Mouse (Mus musculus): Measurements from ENCODE around the gene Krt7. TPM values are rescaled to one million over a fixed set of nuclear protein-coding genes. Genes with fewer than 3 reads are reported as not detected.

Krt7 gene
- polyA plus RNA-seq, 1 experiment from 2014 or later = 0.12 TPM

DNA sequence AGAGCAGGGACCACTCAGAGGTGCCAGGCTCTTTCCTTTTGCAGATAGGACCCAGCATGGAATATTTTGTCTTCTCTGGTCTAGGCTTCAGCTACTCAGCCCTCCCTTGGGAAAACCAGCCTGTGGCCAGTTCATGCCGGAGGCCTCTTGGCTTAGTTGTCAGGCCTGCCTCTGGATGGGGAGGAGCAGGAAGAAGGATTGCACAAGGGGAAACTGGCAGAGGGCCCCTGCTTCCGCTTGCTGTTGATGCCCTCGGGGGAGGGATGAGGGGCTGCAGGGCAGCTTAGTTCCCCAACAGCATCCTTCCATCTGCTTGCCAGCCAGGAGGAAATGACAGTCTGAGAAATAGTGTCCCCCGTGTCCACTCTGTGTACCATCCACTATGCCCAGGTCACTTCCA is 36.0 kb upstream of the Krt7 start:
- no peaks in the 10 kb centered on the region for H3K36me3 ChIP-seq (ENCODE audit: control insufficient read depth, insufficient read depth, low read length)
- H3K27ac ChIP-seq (replicated peaks; ENCODE audit: low read depth, low read length) = no peak overlapping the region
- WGBS = 72% methylated on average over 4 of the region's 4 CpGs
- H3K4me3 ChIP-seq (replicated peaks; ENCODE audit: low read depth, low read length) = no peak overlapping the region
- H3K4me1 ChIP-seq (ENCODE audit: control insufficient read depth, insufficient read depth, low read length) = no peaks in the 10 kb centered on the region
- no peaks in the 10 kb centered on the region for H3K9me3 ChIP-seq (ENCODE audit: control insufficient read depth, low read length)
- no peak overlapping the region for H3K9ac ChIP-seq (replicated peaks; ENCODE audit: low read length)
- DNase-seq (no peak), ATAC-seq (ENCODE audit: low FRiP score, low TSS enrichment) (no peak)
- H3K4me2 ChIP-seq (ENCODE audit: low read length) = no peak overlapping the region
- H3K27me3 ChIP-seq (ENCODE audit: control insufficient read depth, insufficient read depth, low read length) = no peaks in the 10 kb centered on the region

DNA sequence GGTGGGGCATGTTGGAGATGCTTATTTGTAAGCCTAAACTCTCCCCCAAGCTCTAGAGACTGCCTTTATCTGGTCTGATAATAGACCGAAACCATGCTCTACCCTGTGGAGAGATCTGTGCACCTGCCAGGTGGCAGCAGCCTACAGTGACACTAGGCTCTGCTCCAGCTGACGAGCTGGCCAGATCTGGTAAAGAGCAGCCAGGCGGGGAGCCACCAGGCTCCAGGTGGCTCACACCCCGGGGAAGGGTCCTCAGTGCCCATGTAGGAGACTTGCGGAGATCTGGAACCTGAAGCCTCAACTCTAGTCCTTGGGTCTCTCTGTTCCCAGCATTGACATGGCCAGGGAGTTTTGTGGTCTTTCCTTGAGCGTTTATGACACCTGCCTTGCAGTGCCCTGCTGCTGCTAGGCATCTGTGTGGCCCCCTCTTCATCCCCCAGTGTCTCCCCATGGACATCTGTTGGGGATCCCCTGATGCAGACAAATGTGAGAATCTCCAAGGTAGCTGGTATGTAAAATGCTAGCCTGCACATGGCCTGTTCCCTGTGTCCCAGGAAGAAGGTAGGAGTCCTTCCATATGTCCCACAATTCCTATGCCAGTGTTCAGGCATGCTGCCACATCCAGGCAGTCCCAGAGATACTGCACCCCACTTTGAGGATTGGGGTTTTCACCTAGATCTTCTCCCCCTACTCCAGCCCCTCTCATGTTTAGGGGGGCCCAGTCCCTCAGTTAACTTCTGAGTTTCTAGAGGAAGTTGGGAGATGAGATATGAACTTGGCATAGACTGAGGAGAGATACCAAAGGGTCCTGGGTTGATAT is 34.7 kb upstream of the Krt7 start:
- Histone ChIP-seq H3K4me3 (replicated peaks; ENCODE audit: low read depth, low read length) (no peak overlapping the region), H3K36me3 (ENCODE audit: control insufficient read depth, insufficient read depth, low read length) (no peaks in the 10 kb centered on the region), H3K9me3 (ENCODE audit: control insufficient read depth, low read length) (no peaks in the 10 kb centered on the region), H3K27ac (replicated peaks; ENCODE audit: low read depth, low read length) (no peak overlapping the region), H3K27me3 (ENCODE audit: control insufficient read depth, insufficient read depth, low read length) (no peaks in the 10 kb centered on the region), H3K9ac (replicated peaks; ENCODE audit: low read length) (no peak overlapping the region), H3K4me2 (ENCODE audit: low read length) (no peak overlapping the region), H3K4me1 (ENCODE audit: control insufficient read depth, insufficient read depth, low read length) (no peaks in the 10 kb centered on the region)
- no peak for DNase-seq
- ATAC-seq (ENCODE audit: low FRiP score, low TSS enrichment) = no peak
- WGBS = 66% methylated on average over 6 of the region's 6 CpGs

DNA sequence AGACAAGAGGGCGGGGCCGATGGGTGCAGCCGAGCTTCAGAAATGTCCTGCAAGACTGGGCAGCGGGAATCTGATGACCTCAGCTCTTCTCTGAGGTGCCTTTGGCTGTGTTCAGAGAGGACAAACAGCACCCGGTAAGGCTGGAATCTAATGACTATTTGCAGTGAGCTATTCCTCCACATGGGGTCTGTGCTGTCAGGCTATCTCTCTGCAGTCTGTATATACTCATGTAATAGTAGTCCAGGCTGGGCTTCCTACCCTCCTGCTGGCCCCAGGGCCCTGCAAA is 34.1 kb upstream of the Krt7 start:
- Histone ChIP-seq H3K9me3 (ENCODE audit: control insufficient read depth, low read length) (no peaks in the 10 kb centered on the region), H3K36me3 (ENCODE audit: control insufficient read depth, insufficient read depth, low read length) (no peaks in the 10 kb centered on the region), H3K9ac (replicated peaks; ENCODE audit: low read length) (no peak overlapping the region), H3K4me1 (ENCODE audit: control insufficient read depth, insufficient read depth, low read length) (no peaks in the 10 kb centered on the region), H3K4me2 (ENCODE audit: low read length) (no peak overlapping the region), H3K27ac (replicated peaks; ENCODE audit: low read depth, low read length) (no peak overlapping the region), H3K4me3 (replicated peaks; ENCODE audit: low read depth, low read length) (no peak overlapping the region), H3K27me3 (ENCODE audit: control insufficient read depth, insufficient read depth, low read length) (no peaks in the 10 kb centered on the region)
- 61% methylated on average over 5 of the region's 5 CpGs for WGBS
- no peak for DNase-seq
- no peak for ATAC-seq (ENCODE audit: low FRiP score, low TSS enrichment)

DNA sequence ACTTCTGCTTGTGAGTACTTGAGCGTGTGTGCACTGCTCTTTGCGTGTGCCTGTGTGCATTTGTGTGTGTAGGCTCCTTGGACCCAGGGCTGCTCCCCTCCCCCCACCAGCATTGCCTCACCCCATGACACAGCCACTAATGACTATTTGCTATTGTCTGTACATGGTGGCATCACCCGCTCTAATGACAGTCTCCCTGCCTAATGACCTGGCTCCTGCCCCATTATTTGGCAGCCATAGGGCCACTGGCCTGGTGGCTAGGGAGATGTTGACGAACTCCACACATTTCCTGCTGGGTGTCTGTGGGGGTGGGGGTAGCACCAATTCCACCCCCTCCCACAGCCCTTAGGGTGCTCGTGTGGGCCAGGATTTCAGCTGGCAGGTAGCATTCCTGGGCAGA is 32.2 kb upstream of the Krt7 start:
- H3K4me2 ChIP-seq (ENCODE audit: low read length) = no peak overlapping the region
- ATAC-seq (ENCODE audit: low FRiP score, low TSS enrichment) = no peak
- WGBS = 75% methylated on average over 5 of the region's 5 CpGs

DNA sequence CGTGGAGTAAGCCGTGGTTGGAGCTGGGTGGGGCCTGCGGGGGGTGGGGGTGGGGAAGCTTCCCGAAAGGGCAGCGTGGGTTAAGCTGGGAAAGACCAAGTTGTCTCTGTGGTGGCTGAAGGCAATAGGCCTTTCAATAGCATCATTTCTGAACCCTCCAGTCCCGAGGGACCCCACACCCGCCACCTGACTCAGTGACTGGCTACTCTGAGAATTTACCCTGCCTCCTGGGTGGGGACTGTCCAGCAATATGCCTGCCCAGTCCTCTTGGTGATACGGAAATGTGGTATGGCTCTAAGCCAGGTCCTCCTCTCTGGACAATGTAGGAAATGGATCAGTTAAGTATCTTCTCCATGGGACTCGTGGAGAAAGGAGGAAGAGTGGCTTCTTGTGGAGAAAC is 29.1 kb upstream of the Krt7 start:
- DNase-seq (no peak), ATAC-seq (ENCODE audit: low FRiP score, low TSS enrichment) (no peak)
- Histone ChIP-seq H3K27me3 (ENCODE audit: control insufficient read depth, insufficient read depth, low read length) (no peaks in the 10 kb centered on the region), H3K4me3 (replicated peaks; ENCODE audit: low read depth, low read length) (no peak overlapping the region), H3K4me2 (ENCODE audit: low read length) (no peak overlapping the region), H3K9me3 (ENCODE audit: control insufficient read depth, low read length) (no peaks in the 10 kb centered on the region), H3K36me3 (ENCODE audit: control insufficient read depth, insufficient read depth, low read length) (no peaks in the 10 kb centered on the region), H3K27ac (replicated peaks; ENCODE audit: low read depth, low read length) (no peak overlapping the region), H3K9ac (replicated peaks; ENCODE audit: low read length) (no peak overlapping the region), H3K4me1 (ENCODE audit: control insufficient read depth, insufficient read depth, low read length) (no peaks in the 10 kb centered on the region)
- 63% methylated on average over 9 of the region's 9 CpGs for WGBS

More for the DNA sequence above, 32.2 kb upstream of the Krt7 start:
- H3K4me1 ChIP-seq (ENCODE audit: control insufficient read depth, insufficient read depth, low read length) = no peaks in the 10 kb centered on the region
- DNase-seq = no peak
- H3K9me3 ChIP-seq (ENCODE audit: control insufficient read depth, low read length) = no peaks in the 10 kb centered on the region
- no peak overlapping the region for H3K9ac ChIP-seq (replicated peaks; ENCODE audit: low read length)
- no peaks in the 10 kb centered on the region for H3K27me3 ChIP-seq (ENCODE audit: control insufficient read depth, insufficient read depth, low read length)
- H3K4me3 ChIP-seq (replicated peaks; ENCODE audit: low read depth, low read length) = no peak overlapping the region
- H3K36me3 ChIP-seq (ENCODE audit: control insufficient read depth, insufficient read depth, low read length) = no peaks in the 10 kb centered on the region
- no peak overlapping the region for H3K27ac ChIP-seq (replicated peaks; ENCODE audit: low read depth, low read length)

DNA sequence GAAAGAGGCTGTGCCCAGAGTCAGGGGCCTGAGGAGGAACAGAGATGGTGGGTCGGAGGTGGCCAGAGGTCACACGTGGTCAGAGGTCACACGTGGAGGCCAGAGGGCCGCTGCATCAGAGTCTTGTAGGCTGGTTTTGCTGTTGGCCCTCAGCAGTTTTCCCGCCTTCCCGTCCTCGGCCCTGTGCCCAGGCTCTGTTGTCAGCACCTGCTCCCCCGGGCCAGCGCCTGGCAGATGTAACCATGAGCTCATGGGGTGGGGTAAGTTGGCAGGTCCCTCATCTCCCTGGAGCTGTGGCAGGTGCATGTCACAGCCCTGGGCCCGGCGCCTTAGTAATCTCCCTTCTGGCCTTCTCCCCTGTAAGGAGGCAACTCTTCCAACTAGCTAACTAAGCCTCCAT is 28.0 kb upstream of the Krt7 start:
- Histone ChIP-seq H3K9me3 (ENCODE audit: control insufficient read depth, low read length) (no peaks in the 10 kb centered on the region), H3K4me1 (ENCODE audit: control insufficient read depth, insufficient read depth, low read length) (no peaks in the 10 kb centered on the region), H3K4me3 (replicated peaks; ENCODE audit: low read depth, low read length) (no peak overlapping the region), H3K27ac (replicated peaks; ENCODE audit: low read depth, low read length) (no peak overlapping the region), H3K9ac (replicated peaks; ENCODE audit: low read length) (no peak overlapping the region), H3K27me3 (ENCODE audit: control insufficient read depth, insufficient read depth, low read length) (no peaks in the 10 kb centered on the region), H3K4me2 (ENCODE audit: low read length) (no peak overlapping the region), H3K36me3 (ENCODE audit: control insufficient read depth, insufficient read depth, low read length) (no peaks in the 10 kb centered on the region)
- DNase-seq (no peak), ATAC-seq (ENCODE audit: low FRiP score, low TSS enrichment) (no peak)
- 82% methylated on average over 11 of the region's 11 CpGs for WGBS

DNA sequence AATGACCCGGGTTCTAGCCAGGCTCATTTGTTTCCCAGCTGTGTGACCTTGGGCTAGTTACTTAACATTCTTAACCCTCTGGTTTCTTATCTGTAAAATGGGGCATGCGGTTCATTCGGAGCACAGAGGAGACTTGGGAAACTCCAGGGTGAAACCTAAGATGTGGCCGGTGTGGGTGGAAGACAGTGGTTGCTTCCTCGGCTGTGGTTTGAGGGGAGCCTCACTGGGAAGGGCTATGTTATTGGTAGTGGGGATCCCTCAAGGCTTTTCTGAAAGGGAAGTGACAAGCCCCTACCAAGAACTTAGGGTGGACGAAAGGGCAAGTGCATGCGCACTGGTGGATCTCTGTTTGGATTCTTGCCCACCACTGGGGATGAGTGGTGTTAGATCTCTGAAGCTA is 26.2 kb upstream of the Krt7 start:
- 91% methylated on average over 7 of the region's 7 CpGs for WGBS
- Histone ChIP-seq H3K9me3 (ENCODE audit: control insufficient read depth, low read length) (no peaks in the 10 kb centered on the region), H3K27ac (replicated peaks; ENCODE audit: low read depth, low read length) (no peak overlapping the region), H3K27me3 (ENCODE audit: control insufficient read depth, insufficient read depth, low read length) (no peaks in the 10 kb centered on the region), H3K4me1 (ENCODE audit: control insufficient read depth, insufficient read depth, low read length) (no peaks in the 10 kb centered on the region), H3K9ac (replicated peaks; ENCODE audit: low read length) (no peak overlapping the region), H3K36me3 (ENCODE audit: control insufficient read depth, insufficient read depth, low read length) (no peaks in the 10 kb centered on the region), H3K4me2 (ENCODE audit: low read length) (no peak overlapping the region), H3K4me3 (replicated peaks; ENCODE audit: low read depth, low read length) (no peak overlapping the region)
- ATAC-seq (ENCODE audit: low FRiP score, low TSS enrichment) (no peak), DNase-seq (no peak)

DNA sequence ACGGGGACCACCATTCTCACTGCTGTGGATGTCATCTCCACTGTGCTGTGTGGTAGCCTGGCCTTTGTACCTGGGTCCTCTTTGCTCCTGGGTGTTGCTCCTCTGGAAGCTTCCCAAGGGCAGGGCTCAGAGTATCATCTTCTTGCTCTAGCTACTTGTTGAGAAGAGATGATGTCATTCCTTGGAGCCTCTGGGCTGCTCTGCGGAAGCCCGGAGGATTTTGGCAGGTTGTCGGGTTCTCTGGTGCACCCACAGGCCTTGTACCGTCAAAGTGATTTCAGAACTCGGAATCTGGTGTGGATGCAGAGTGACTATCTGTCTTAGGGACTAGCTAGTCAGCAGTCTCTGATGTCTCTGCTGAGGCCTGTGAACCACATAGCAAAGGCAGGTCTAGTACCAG is 25.8 kb upstream of the Krt7 start:
- no peak overlapping the region for H3K27ac ChIP-seq (replicated peaks; ENCODE audit: low read depth, low read length)
- H3K27me3 ChIP-seq (ENCODE audit: control insufficient read depth, insufficient read depth, low read length) = no peaks in the 10 kb centered on the region
- H3K4me3 ChIP-seq (replicated peaks; ENCODE audit: low read depth, low read length) = no peak overlapping the region
- 91% methylated on average over 6 of the region's 6 CpGs for WGBS
- H3K9ac ChIP-seq (replicated peaks; ENCODE audit: low read length) = no peak overlapping the region
- no peaks in the 10 kb centered on the region for H3K9me3 ChIP-seq (ENCODE audit: control insufficient read depth, low read length)
- DNase-seq (no peak), ATAC-seq (ENCODE audit: low FRiP score, low TSS enrichment) (no peak)
- no peak overlapping the region for H3K4me2 ChIP-seq (ENCODE audit: low read length)
- H3K4me1 ChIP-seq (ENCODE audit: control insufficient read depth, insufficient read depth, low read length) = no peaks in the 10 kb centered on the region
- no peaks in the 10 kb centered on the region for H3K36me3 ChIP-seq (ENCODE audit: control insufficient read depth, insufficient read depth, low read length)

DNA sequence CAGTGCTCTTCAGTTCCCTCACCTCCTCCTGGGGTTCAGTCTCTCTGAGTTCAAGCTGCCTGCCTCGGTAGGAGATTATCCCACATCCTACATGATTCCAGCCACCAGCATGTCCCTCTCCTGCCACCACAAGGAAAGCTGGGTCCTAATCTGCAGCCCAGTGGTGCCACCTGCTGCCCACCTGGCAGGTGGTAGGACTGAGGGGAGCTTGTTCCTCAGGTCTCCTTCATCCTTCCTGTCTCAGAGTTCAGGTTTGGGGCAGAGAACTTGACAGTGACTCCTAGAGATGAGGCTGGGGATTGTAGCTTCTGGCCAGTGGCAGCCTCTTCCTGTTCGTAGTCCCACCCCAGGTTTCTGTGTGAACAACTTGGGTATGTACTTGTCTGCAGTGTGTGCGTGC is 23.7 kb upstream of the Krt7 start:
- ATAC-seq (ENCODE audit: low FRiP score, low TSS enrichment) (no peak), DNase-seq (no peak)
- no peak overlapping the region for H3K27ac ChIP-seq (replicated peaks; ENCODE audit: low read depth, low read length)
- no peaks in the 10 kb centered on the region for H3K4me1 ChIP-seq (ENCODE audit: control insufficient read depth, insufficient read depth, low read length)
- H3K4me2 ChIP-seq (ENCODE audit: low read length) = no peak overlapping the region
- 66% methylated on average over 3 of the region's 3 CpGs for WGBS
- H3K36me3 ChIP-seq (ENCODE audit: control insufficient read depth, insufficient read depth, low read length) = no peaks in the 10 kb centered on the region
- no peaks in the 10 kb centered on the region for H3K9me3 ChIP-seq (ENCODE audit: control insufficient read depth, low read length)
- H3K27me3 ChIP-seq (ENCODE audit: control insufficient read depth, insufficient read depth, low read length) = no peaks in the 10 kb centered on the region
- H3K9ac ChIP-seq (replicated peaks; ENCODE audit: low read length) = no peak overlapping the region
- no peak overlapping the region for H3K4me3 ChIP-seq (replicated peaks; ENCODE audit: low read depth, low read length)
